Mouse (Mus musculus): Measurements from ENCODE around the gene Gm10135.
A peak's percentile ranks its signal among the peaks of the same experiment; 100 is the strongest.
"Not testable (repeated sequence)": the region's sequence is repeated elsewhere in the genome, so short reads cannot be mapped to it uniquely, and the experiment has no call there.

Gene Gm10135

DNA sequence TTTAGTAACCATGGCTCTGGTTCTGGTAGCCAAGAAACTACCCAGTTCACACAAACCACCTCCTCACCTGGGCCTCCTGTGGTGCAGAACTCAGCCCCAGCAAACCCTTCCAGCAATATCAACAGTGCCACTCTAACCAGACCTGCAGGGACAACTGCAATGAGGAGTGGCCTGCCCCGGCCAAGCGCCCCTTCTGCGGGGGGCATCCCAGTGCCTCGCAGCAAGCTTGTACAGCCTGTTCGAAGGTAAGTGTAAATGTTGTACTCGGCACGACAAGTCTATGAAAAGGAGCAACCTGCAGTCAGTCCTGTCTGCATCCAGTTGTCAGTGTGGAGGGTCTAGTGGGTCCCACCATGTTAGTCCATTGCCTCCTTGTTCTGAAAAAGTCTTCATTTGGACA, at the start of gene Gm10135:
Gene Gm10135, minus strand, starts transcription at position 101 of the 400 bp plus-strand sequence.
- DNase-seq = no peak

- DNase-seq = no peak
Observed at GRCm38 (mm10) chr5:73023801-73024200, 49.3 kb upstream of the Gm10135 start.

GRCm38 (mm10) chr5:73014745-73015144, 40.2 kb upstream of the Gm10135 start:
- no peak for DNase-seq

- DNase-seq = not testable (repeated sequence)
Observed at GRCm38 (mm10) chr5:73013611-73014287, 39.2 kb upstream of the Gm10135 start.

- not testable (repeated sequence) for DNase-seq
Observed at GRCm38 (mm10) chr5:73012884-73013610, 38.5 kb upstream of the Gm10135 start.

DNA sequence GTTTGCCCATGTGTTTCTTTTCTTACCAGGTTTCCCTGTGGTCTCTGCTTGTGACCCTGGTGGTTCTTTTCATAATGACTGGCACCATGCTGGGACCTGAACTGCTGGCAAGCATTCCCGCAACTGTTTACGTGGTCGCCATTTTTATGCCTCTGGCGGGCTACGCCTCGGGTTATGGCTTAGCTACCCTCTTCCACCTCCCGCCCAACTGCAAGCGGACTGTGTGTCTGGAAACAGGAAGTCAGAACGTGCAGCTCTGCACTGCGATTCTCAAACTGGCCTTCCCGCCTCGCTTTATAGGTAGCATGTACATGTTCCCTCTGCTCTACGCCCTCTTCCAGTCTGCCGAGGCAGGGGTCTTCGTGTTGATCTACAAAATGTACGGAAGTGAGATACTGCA, 37.3 kb upstream of the Gm10135 start:
- not testable (repeated sequence) for DNase-seq

- DNase-seq = peak in 1 of 2 experiments; percentile 20
Observed at GRCm38 (mm10) chr5:73008230-73008629, 33.7 kb upstream of the Gm10135 start.

- DNase-seq = no peak
Observed at GRCm38 (mm10) chr5:73007582-73007959, 33.1 kb upstream of the Gm10135 start.

- peak in 1 of 2 experiments; percentile 10 for DNase-seq
Observed at GRCm38 (mm10) chr5:73006784-73007581, 32.5 kb upstream of the Gm10135 start, which contains the start of gene Slc10a4. Slc10a4 (plus strand) TSS chr5:73006883.

- no peak for DNase-seq
Observed at GRCm38 (mm10) chr5:73004046-73004445, 29.5 kb upstream of the Gm10135 start.

DNA sequence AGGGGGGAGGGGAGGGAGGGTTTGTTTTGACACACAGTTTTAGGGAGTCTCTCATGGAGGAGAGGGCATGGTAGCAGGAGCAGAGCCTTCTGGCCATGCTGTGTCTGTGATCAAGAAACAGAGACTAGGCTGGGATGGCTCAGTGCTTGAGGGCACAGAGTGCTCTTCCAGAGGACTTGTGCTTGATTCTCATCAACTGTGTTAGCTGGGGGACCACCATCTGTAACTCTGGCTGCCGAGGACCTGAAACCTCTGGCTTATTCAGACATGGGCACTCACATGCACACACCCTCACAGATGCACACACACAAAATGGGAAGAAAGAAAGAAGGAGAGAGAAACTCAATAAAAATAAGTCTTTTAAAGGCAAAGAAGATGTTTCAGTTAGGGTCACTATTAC, 24.0 kb upstream of the Gm10135 start:
- DNase-seq = not testable (repeated sequence)

- no peak for DNase-seq
Observed at GRCm38 (mm10) chr5:72995379-72995778, 20.9 kb upstream of the Gm10135 start.

GRCm38 (mm10) chr5:72994928-72995327, 20.4 kb upstream of the Gm10135 start:
- DNase-seq = no peak

DNA sequence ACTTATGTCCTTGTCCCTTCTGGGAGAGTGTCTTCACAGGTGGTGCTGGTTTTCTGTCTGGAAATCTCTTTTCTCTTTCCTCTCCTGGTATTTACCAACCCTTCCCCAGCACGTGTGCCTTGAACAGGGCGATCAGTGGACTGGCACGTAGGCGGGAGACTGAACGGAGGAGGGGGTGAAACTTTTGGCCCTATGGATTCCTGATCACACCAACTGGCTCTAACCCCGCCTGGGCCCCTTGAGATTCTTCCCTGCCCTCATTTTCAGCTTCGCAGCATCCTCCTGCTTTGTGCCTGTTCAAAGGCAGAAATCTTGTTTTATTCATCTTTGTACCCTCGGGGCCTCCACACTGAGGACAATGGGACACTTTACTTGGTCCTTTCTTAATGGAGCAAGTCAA, 19.9 kb upstream of the Gm10135 start:
- no peak for DNase-seq

- no peak for DNase-seq
Observed at GRCm38 (mm10) chr5:72992474-72992873, 18.0 kb upstream of the Gm10135 start.

DNA sequence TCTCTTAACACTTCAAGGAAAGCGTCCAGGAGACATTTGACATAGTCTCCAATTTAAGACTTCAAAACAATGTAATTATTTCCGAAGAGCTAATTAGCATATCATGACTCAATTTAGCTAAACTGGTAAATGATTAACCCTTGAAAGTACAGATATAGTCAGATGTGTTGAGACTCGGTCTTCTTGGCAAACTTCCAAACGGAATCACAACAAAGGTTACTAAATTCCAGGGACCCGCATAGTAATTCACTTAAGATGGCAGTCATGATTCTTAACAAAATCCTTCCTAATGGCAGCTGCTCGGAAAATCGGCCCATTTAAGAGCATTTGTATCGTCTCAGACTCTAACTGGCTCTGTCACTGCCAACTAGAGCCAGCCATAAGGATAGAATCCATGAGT, 15.3 kb upstream of the Gm10135 start:
- DNase-seq = no peak

DNA sequence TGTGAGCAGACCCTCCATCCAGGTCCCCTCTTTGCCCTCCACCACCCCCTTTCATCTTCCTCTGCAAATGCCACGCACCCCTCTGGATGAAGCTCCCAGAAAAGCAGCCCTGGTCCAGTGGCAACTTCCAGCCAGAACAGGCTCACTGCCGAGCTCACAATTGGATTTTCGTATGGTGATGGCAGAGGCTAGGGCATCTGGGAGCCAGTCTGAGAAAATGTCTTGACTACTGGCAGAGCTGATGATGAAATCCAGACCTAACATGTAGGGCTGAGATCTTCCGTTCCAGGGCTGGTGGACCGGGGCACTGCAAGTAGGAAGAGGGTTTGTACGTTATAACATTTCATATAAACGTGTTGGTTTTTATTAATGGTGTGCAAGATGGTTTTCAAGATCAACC, 13.3 kb upstream of the Gm10135 start:
- DNase-seq = no peak

DNA sequence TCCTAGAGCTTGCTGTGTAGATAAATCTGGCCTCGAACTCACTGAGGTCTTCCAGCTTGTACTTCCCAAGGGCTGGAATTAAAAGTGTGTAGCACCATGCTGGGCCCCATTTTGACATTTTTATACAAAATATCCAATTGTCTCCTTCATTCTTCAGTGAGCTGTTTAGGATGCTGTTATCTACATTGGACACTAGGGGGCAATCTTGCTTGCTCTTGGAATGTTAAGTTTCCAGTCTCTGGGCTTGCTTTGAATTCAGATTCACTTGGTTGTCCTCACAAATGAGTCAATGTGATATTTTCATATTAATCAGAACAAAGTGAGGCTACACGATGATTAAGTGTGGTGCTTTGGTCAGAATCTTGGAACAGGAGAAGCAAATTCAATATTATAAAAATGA, 9.6 kb upstream of the Gm10135 start:
- no peak for DNase-seq

GRCm38 (mm10) chr5:72976539-72976938, 2.0 kb upstream of the Gm10135 start:
- no peak for DNase-seq

- DNase-seq = no peak
Observed at GRCm38 (mm10) chr5:72975996-72976395, 1.5 kb upstream of the Gm10135 start.

DNA sequence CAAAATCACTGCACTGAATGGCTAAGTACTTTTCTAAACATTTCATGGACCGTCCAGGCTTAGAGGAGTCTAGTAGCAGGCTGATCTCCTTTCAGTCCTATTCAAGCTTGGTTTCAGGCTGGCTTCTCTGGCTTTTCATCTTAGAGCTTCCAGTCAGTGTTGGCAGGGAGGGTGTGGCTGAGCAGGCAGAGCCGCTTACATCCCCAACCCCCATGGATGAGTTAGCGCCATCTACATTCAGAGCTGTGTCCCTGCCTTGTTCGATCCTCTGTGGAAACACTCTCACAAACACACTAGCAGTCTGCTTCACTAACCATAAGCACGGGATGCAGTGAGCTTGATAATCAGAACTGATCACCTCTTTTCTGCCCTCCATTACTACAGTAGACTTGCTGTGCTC, 1.6 kb downstream of the Gm10135 start:
- no peak for DNase-seq

DNA sequence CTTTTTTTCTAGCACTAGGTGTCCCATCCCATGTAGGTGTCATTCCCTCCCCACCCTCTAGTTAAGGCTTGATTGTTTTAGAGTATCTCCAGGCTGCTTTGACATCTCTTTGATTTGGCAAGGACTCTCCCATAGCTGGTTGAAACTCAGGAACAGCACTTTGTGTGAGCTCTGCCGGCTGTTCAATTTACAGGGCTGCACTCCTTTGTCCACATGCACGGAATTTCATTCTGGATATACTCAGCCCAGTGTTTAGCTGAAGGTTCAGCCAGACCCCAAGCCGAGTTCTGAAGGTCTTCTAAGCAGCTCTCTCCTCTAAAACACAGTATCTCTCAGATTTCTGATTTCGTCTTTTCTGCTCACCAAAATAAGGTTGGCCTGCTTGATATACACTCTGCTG, 2.1 kb downstream of the Gm10135 start:
- no peak for DNase-seq

- no peak for DNase-seq
Observed at GRCm38 (mm10) chr5:72965706-72966105, 8.8 kb downstream of the Gm10135 start.

DNA sequence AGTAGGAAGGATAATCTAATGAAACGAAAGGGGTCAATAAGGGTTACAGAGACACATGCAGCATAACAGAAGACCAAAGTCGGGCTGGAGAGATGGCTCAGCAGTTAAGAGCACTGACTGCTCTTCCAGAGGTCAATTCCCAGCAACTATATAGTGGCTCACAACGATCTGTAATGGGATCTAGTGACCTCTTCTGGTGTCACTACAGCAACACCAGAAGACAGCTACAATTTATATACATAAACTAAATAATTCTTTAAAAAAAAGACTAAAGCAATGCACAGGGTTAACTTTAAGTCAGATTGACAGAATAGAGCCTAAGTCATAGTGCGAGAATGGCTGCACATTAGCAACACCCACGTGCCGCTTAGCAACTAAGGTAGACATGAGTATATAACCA, 14.4 kb downstream of the Gm10135 start:
- no peak for DNase-seq
